Mouse (Mus musculus) thymus, adult 2 months (tissue): ENCODE results near the gene Gas7.

Experiments
- CTCF ChIP-seq: fragments of 200-500 bp; IDR thresholded peaks from 2 replicates; pipeline ENCODE4 v1.5.1; 2012; ENCODE audit warnings: mild to moderate bottlenecking, control low read depth, low read length, moderate library complexity, borderline replicate concordance; ENCODE audit not compliant: control insufficient read depth, poor library complexity, insufficient read depth; ENCODE audit errors: extremely low read depth
- POLR2A ChIP-seq: fragments of 200-500 bp; IDR thresholded peaks from 2 replicates; pipeline ENCODE4 v1.6.1; 2012; ENCODE audit warnings: mild to moderate bottlenecking, low read length, control low read depth, moderate library complexity; ENCODE audit not compliant: control insufficient read depth, poor library complexity, insufficient read depth; ENCODE audit errors: extremely low read depth

DNA sequence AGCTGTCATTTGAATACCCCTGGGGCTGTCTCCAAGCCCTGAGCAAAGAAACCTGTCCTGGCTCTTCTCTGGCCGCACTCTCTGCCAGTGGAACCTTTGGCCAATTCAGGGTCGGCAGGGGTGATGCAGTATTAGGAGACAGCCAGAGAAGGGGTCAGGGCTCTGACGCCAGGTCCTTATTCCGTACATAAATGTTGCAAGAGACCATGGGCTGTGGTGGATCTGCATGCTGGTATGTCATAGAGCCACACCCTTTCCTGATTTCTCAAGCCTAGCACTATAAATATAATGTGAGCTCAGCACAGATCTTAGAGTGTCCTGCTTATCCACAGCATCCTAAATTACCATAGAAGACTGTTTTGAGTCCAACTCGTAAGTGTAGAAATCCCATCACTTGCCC lies 104.3 kb downstream of the Gas7 start:
- TF ChIP-seq CTCF (no peak), POLR2A (no peak)
